Mouse (Mus musculus): Measurements from ENCODE around the gene Adgrg6.

- TF ChIP-seq CTCF (IDR thresholded peaks at IDR 0.05; ENCODE audit: extremely low read depth, insufficient read depth, low read length) (no peak), POLR2A (IDR thresholded peaks at IDR 0.05; ENCODE audit: extremely low read depth, insufficient read depth, low read length) (no peak)
These were observed 69.8 kb downstream of the Adgrg6 start for GRCm38 (mm10) chr10:14475641-14476040.
